Mouse (Mus musculus) liver, embryonic 13.5 days (tissue): ENCODE results near the gene Snap25. TPM values are rescaled to one million over a fixed set of nuclear protein-coding genes. Genes with fewer than 3 reads are reported as not detected.

Source experiments
- ATAC-seq: fragments of 200-750 bp; cut with Nextera tagmentation; 2 replicates; pipeline ENCODE4 v1.8.0; 2017; ENCODE audit warnings: low read depth, mild to moderate bottlenecking, moderate number of reproducible peaks, moderate library complexity
- DNase-seq: peaks from one replicate; pipeline ENCODE4 v3.0.0; 2022
- H3K27ac ChIP-seq: fragments of 300-500 bp; sonication (generic); 2 replicates; pipeline ENCODE4 v1.5.1; 2015; ENCODE audit warnings: moderate library complexity, mild to moderate bottlenecking, inconsistent platforms
- H3K27me3 ChIP-seq: fragments of 300-500 bp; sonication (generic); 2 replicates; pipeline ENCODE4 v1.6.1; 2015; ENCODE audit warnings: mild to moderate bottlenecking, inconsistent platforms
- H3K36me3 ChIP-seq: fragments of 300-500 bp; sonication (generic); 2 replicates; pipeline ENCODE4 v1.6.1; 2015; ENCODE audit warnings: mild to moderate bottlenecking, inconsistent platforms
- H3K4me1 ChIP-seq: fragments of 300-500 bp; sonication (generic); replicated peaks from 2 replicates; pipeline ENCODE4 v1.6.1; 2015; ENCODE audit warnings: inconsistent platforms
- H3K4me2 ChIP-seq: fragments of 300-500 bp; sonication (generic); 2 replicates; pipeline ENCODE4 v1.6.1; 2015; ENCODE audit warnings: inconsistent platforms, mild to moderate bottlenecking, moderate library complexity
- H3K4me3 ChIP-seq: fragments of 300-500 bp; sonication (generic); replicated peaks from 2 replicates; pipeline ENCODE4 v1.5.1; 2015; ENCODE audit warnings: mild to moderate bottlenecking, inconsistent platforms
- H3K9ac ChIP-seq: fragments of 300-500 bp; sonication (generic); 2 replicates; pipeline ENCODE4 v1.6.1; 2015; ENCODE audit warnings: mild to moderate bottlenecking, inconsistent platforms
- H3K9me3 ChIP-seq: fragments of 300-500 bp; sonication (generic); replicated peaks from 2 replicates; pipeline ENCODE4 v1.6.1; 2016; ENCODE audit warnings: inconsistent platforms
- whole genome bisulfite sequencing: fragments of 180-500 bp; shearing (Covaris S2); methylation state at CpG from one replicate; pipeline ENCODE4 v1.1.7; 2015; ENCODE audit not compliant: insufficient replicate concordance; 5-methylcytosine and 5-hydroxymethylcytosine counted together
- polyA plus RNA-seq: library from polyadenylated mRNA; unstranded; fragments of >200 nt; fragmentation: Nextera tagmentation; extraction: Ambion mirVana; gene quantifications from 2 replicates; pipeline ENCODE4 v1.2.1, GENCODE M21; 2015

Gene Snap25
- polyA plus RNA-seq, 1 experiment from 2014 or later: 0.16 TPM

DNA sequence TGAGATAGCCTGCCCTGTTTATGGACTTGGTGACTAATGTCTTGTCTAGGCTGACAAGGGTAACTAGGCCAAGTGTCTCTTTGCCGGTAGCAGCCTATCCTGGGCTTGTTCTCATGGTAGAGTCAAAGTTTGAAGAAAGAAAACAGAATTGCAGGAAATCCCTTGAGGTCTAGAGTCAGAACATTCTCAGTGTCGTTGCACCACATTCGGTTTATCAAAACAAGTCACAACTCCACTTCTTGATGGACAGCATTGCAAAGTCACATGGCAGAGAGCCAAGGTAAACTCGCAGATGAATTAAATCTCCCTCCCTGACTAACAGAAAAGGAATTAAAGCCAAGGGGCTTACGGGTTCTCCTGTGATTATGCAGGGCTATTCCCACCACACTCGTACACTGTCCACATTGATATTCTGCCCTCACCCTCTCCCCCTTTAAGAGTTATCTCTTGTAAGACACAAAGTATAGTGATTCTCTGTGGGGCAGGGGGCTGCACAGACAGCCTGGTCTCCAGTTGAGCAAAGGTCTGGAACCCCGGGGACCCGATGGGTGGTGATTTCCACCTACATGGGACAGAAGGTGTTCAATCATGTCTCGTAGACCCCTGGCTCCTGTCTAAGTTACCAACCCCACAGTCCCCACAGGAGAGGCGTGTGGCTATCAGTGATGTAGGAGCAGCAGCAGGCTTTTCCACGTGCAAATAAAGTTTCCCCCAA, 30.9 kb upstream of the Snap25 start:
- peaks cover 17% of the 10 kb centered on the region for H3K27me3 ChIP-seq
- H3K36me3 ChIP-seq: no peaks in the 10 kb centered on the region
- 0 out of 2 replicates have a peak, but pooled peaks cover 5% of the 10 kb centered on the region for H3K4me1 ChIP-seq
- H3K4me2 ChIP-seq: no peak overlapping the region
- no peak for DNase-seq
- H3K9ac ChIP-seq: no peak overlapping the region
- no peak for ATAC-seq
- WGBS: 57% methylated on average over 11 of the region's 11 CpGs
- no peak overlapping the region for H3K4me3 ChIP-seq
- H3K27ac ChIP-seq: no peak overlapping the region
- no peaks in the 10 kb centered on the region for H3K9me3 ChIP-seq

DNA sequence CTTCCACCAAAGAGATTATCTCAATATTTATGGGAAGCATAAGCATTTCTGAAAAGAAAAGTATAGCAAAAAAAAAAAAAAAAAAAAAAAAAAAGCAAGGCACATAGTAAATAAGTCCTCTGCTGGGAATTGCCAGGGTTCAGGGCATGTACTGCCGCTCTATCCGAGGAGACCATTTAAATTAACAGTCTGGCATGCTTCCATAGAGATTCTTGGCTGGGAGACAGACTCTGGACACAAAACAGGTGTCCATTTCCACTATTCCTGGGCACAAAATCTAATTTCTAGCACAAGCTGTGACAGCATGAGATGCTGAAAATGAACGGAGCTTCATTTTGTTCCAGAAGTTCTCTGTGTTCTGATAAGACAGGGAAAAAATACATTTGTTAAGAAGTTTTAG, 27.1 kb upstream of the Snap25 start:
- no peak overlapping the region for H3K27ac ChIP-seq
- no peaks in the 10 kb centered on the region for H3K4me1 ChIP-seq
- H3K4me3 ChIP-seq: no peak overlapping the region
- WGBS: 59% methylated on average over 3 of the region's 3 CpGs
- no peak overlapping the region for H3K9ac ChIP-seq
- no peaks in the 10 kb centered on the region for H3K36me3 ChIP-seq
- DNase-seq (no peak), ATAC-seq (no peak)
- no peaks in the 10 kb centered on the region for H3K27me3 ChIP-seq
- H3K4me2 ChIP-seq: no peak overlapping the region
- H3K9me3 ChIP-seq: no peaks in the 10 kb centered on the region

DNA sequence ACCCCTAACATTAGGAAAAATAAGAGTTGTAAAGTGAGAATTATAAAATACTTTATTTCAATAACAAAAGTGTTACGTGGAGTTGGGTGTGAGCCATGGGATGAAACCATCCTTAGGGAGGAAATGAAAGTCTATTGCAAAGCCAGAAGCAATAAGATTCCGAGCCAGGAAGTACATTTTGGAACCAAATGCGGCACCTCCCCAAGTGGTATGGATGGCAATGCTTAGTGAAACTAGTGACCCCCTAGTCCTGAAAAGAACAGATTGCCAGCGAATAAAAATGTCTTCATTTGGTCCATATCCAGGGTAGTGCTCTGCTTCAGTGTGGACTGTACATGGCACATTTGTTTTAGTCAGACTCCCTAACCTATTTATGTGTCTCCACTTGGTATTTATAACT, 25.9 kb upstream of the Snap25 start:
- Histone ChIP-seq H3K4me2 (no peak overlapping the region), H3K4me3 (no peak overlapping the region), H3K27ac (no peak overlapping the region), H3K36me3 (no peaks in the 10 kb centered on the region), H3K9ac (no peak overlapping the region), H3K27me3 (no peaks in the 10 kb centered on the region), H3K4me1 (no peaks in the 10 kb centered on the region), H3K9me3 (no peaks in the 10 kb centered on the region)
- ATAC-seq: no peak
- 64% methylated on average over 4 of the region's 4 CpGs for WGBS
- no peak for DNase-seq

DNA sequence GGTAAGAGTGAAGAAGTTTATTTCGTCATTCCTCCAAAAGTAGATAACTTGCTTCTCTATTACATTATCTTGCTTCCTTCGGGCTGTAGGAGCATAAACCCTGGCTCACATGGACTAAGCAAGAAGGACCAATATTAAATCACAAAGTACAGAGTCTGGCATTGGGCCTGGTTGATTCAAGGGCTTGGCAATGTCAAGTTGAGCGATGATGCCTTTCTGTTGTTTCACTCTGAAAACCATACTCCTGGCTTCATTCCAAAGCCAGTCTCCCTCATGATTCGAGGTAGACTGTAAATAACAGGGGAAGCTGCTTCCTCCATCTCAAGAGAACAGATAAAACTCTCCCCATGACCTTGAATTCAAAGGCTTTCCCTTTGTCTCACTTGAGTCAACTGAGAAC, 23.8 kb upstream of the Snap25 start:
- no peak for ATAC-seq
- Histone ChIP-seq H3K4me2 (no peak overlapping the region), H3K36me3 (no peaks in the 10 kb centered on the region), H3K4me3 (no peak overlapping the region), H3K27me3 (no peaks in the 10 kb centered on the region), H3K9ac (no peak overlapping the region), H3K4me1 (no peaks in the 10 kb centered on the region), H3K27ac (no peak overlapping the region), H3K9me3 (no peaks in the 10 kb centered on the region)
- DNase-seq: no peak
- WGBS: 46% methylated on average over 4 of the region's 4 CpGs

DNA sequence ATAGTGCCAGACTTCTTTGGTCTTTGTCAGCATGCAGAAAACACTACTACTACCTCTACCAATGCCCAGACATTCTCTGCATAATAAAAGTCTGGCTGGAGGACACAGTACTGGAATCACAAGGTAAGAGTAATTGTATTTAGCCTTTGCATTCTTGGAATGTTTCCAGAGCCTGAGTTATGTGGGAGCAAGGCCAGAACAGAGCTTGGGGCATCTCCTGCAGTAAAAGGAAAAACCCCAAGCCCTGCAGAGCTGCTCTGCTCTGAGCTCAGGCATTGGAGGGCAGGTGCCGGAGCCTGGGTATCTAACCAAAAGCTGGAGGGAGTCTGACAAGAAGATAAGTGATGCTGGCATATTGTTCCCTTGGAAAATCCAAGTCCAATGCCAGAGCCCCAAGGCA, 21.6 kb upstream of the Snap25 start:
- no peak for DNase-seq
- H3K27ac ChIP-seq: no peak overlapping the region
- H3K9ac ChIP-seq: no peak overlapping the region
- no peaks in the 10 kb centered on the region for H3K27me3 ChIP-seq
- H3K9me3 ChIP-seq: no peaks in the 10 kb centered on the region
- H3K4me1 ChIP-seq: no peaks in the 10 kb centered on the region
- no peaks in the 10 kb centered on the region for H3K36me3 ChIP-seq
- 86% methylated on average over 1 of the region's 1 CpGs for WGBS
- no peak for ATAC-seq
- no peak overlapping the region for H3K4me2 ChIP-seq
- H3K4me3 ChIP-seq: no peak overlapping the region

DNA sequence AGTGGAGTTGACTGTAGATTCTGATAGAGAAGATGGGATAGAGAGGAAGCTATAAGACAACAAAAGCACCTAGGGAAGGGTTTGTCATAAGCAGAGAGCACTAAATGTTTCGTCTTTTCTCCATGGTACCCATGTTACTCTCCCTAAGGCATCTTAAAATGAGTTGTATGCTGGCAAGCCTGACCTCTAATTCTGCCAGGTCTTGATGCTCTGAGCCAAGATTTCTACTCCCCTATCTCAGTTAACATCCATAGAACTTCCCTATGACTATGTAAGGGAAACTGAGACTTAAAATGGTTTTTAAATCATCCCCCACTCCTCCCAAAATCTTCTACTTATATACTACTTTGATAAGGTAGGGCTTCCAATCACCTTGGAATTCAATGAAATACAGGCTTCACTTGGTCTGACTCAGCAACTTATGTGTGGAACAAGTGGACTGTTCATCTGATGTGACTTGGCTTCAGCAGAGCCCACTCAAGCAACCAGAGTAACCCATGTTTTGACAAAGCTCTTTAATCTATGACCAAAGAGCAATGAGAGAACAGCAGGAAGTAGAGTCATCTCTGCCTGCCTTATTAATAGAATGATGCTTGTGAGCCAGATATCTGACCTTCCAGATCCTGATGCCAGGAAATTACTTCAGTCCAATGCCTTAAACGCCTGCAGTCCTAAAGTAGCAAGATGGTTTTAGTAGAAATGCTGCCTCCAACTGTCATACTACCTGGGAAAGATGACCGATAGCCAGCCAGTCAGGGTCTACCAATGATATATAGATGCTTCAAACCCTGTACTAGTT, 13.6 kb upstream of the Snap25 start:
- Histone ChIP-seq H3K27ac (no peak overlapping the region), H3K36me3 (no peaks in the 10 kb centered on the region), H3K4me3 (no peak overlapping the region), H3K27me3 (no peaks in the 10 kb centered on the region), H3K9me3 (no peaks in the 10 kb centered on the region), H3K4me1 (no peaks in the 10 kb centered on the region), H3K4me2 (no peak overlapping the region), H3K9ac (no peak overlapping the region)
- WGBS: 49% methylated on average over 3 of the region's 3 CpGs
- DNase-seq: no peak
- no peak for ATAC-seq

DNA sequence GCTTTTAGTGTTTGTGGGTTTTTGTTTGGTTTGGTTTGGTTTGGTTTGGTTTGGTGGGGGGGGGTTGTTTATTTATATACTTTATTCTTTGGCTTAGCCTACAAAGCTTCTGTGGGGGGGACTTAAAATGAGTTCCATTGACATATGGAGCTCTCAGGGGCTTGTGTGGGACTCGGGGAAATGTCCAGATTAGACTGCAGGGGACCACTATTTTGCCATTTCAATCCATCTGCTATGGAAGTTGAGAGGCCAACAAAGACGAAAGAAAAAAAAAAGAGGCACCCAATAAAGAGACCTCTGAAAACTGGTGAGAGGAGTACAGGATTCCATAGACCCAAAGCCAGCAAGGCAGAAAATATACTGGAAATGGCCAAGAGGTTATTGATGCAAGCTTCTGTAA, 9.9 kb upstream of the Snap25 start:
- H3K27ac ChIP-seq: no peak overlapping the region
- no peaks in the 10 kb centered on the region for H3K4me1 ChIP-seq
- no peak overlapping the region for H3K9ac ChIP-seq
- no peak for ATAC-seq
- no peak for DNase-seq
- 48% methylated on average over 2 of the region's 2 CpGs for WGBS
- no peaks in the 10 kb centered on the region for H3K36me3 ChIP-seq
- no peak overlapping the region for H3K4me2 ChIP-seq
- no peak overlapping the region for H3K4me3 ChIP-seq
- H3K27me3 ChIP-seq: no peaks in the 10 kb centered on the region
- no peaks in the 10 kb centered on the region; the same call in 1 of the 2 replicates for H3K9me3 ChIP-seq

DNA sequence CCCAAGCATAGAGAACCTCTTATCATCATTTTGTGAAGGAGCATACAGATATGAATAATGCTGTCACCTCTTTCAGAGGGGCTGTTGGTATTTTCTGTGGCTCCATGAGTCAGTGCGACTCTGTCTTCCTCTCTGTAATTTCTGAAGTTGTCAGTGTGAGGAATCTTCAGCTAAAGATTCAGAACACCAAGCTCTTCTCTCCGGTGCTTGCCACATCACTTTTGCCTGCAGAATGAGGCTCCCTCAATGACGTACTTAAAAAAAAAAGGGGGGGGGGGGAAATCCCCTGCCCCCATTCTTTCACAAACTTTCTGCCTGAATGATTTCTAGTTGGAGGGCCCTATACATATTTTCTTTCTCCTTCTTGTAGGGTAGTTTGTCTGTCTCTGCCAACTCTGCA, 2.1 kb upstream of the Snap25 start:
- H3K4me2 ChIP-seq: no peak overlapping the region
- H3K4me1 ChIP-seq: 0 out of 2 replicates have a peak, but pooled peaks cover 3% of the 10 kb centered on the region
- no peak overlapping the region for H3K9ac ChIP-seq
- DNase-seq (no peak), ATAC-seq (no peak)
- H3K9me3 ChIP-seq: no peaks in the 10 kb centered on the region; the same call in 1 of the 2 replicates
- H3K36me3 ChIP-seq: no peaks in the 10 kb centered on the region
- H3K4me3 ChIP-seq: no peak overlapping the region
- peaks cover 21% of the 10 kb centered on the region for H3K27me3 ChIP-seq
- no peak overlapping the region for H3K27ac ChIP-seq
- 38% methylated on average over 3 of the region's 3 CpGs for WGBS

DNA sequence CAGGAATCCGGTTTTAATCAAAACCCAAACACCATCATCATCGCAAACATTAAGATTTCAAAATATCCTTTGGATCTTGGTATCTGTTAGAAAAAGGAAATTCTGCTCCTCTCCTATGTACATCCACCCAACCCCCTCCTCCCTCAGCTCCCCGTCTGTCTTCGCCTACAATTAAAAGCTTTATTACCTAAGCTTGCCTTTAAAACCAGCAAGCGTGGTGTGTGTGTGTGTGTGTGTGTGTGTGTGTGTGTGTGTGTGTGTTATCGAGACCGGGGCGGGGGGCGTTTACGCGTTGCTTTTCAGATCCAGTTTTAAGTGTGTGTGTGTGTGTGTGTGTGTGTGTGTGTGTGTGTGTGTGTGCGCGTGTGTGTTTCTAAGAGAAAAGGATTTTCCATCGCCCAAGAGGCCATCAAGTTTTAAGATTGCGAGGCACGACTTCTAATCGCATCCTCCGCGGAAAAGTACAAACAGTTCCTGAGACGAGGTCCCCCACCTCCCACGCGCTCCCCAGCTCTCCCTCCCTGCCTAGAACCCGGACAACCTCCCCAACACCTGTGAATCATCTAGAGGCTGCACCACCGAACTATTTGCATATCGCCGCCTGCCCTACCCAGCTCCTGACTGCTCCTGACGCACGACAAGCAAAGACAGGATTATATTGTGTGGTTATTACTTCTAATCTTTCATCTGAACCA, 1.4 kb upstream of the Snap25 start:
- WGBS: 4% methylated on average over 20 of the region's 28 CpGs
- Histone ChIP-seq H3K27me3 (peaks cover 21% of the 10 kb centered on the region), H3K27ac (no peak overlapping the region), H3K36me3 (no peaks in the 10 kb centered on the region), H3K4me3 (no peak overlapping the region), H3K4me2 (no peak overlapping the region), H3K4me1 (0 out of 2 replicates have a peak, but pooled peaks cover 3% of the 10 kb centered on the region), H3K9ac (no peak overlapping the region), H3K9me3 (no peaks in the 10 kb centered on the region)
- ATAC-seq (no peak), DNase-seq (no peak)

DNA sequence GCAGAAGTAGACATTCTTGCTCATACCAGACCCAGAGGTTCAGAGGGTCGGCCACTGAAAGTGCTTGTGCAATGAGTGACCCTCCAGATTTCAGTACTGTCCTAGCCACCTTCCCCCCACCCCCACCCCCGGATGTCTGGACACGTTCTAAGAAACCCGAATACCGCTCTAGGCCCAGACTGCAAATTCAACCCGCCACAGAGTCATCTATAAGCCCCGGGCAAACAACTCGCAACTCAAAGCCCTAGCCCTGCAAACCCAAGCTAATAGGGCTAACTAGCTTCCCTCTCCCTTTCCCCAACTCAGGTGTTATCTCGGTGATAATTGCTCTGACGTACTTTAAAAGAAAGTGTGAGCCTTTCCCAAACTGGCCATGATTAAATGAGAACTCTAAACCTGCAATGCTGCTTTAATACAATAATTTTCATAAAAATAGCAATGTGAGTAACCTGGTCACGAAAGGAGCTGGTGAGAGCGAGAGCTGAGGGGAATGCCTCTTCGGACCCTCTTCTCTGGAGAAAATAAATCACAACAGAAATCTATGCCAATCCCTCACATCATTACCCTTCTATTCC, 725 bp upstream of the Snap25 start:
- Histone ChIP-seq H3K27ac (no peak overlapping the region), H3K36me3 (no peaks in the 10 kb centered on the region), H3K4me2 (no peak overlapping the region), H3K4me3 (no peak overlapping the region), H3K27me3 (peaks cover 21% of the 10 kb centered on the region), H3K4me1 (0 out of 2 replicates have a peak, but pooled peaks cover 3% of the 10 kb centered on the region), H3K9ac (no peak overlapping the region), H3K9me3 (no peaks in the 10 kb centered on the region)
- 3% methylated on average over 13 of the region's 13 CpGs for whole genome bisulfite sequencing
- ATAC-seq (no peak), DNase-seq (no peak)

DNA sequence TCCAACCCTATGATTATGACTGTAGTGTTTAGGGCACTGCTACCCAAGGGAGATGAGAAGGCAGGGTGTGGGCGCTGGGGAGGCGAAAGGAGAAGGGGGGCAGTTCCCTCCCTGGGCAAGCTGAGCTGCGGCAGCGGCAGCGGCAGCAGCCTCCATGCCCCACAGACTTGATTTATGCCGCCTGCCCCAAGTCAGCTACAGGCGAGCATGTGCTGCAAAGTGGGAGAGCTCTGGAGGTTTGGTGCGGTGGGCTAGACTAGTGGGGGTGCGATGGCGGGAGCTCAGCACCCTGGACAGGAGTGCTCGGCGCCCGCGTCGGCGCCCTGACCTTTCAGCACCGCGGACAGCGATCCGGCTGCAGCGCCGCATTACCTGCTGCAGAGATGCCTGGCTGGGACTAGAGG, 757 bp downstream of the Snap25 start:
- H3K4me3 ChIP-seq: no peak overlapping the region

More for the DNA sequence above, 757 bp downstream of the Snap25 start:
- Histone ChIP-seq H3K36me3 (no peaks in the 10 kb centered on the region), H3K27ac (no peak overlapping the region), H3K9me3 (no peaks in the 10 kb centered on the region), H3K9ac (no peak overlapping the region), H3K4me1 (0 out of 2 replicates have a peak, but pooled peaks cover 3% of the 10 kb centered on the region), H3K27me3 (peaks cover 21% of the 10 kb centered on the region), H3K4me2 (0 out of 2 replicates have a peak overlapping the region, but pooled peaks have one; percentile 21)
- 1% methylated on average over 22 of the region's 22 CpGs for WGBS
- peak; percentile 80 for ATAC-seq
- peak; percentile 21 for DNase-seq
